Comparison of ENCODE assay signal across 11 mouse cellular contexts in the genomic region with DNA sequence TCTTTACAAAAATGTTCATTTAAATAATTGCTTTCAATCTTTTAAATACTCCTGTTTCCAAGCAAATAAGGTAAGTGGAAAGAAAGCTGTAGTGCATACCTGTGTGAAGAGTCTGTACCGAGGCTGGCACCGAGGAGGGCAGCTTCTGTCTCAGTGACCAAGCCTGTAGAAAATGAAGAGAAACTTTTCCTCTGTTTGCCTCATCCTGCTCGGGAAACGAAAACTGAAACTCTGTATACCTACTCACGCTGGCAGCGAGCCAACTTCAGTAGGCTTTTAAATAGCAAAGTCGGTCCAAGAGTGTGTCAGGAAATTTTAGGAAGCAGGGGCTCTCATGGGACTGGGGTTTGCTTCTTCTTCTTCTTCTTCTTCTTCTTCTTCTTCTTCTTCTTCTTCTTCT. TPM values are rescaled to one million over a fixed set of nuclear protein-coding genes. Genes with fewer than 3 reads are reported as not detected.
A peak's percentile ranks its signal among the peaks of the same experiment; 100 is the strongest.
DNase-seq lines count a peak whose midpoint lies in the region; ATAC-seq and TF ChIP-seq lines count a peak whose summit lies in the region.
"Had no signal": no experiment of that assay in that cellular context is flagged by ENCODE, and none has a peak within 500 bp of the region (broad histone marks: within the 10 kb centered on the region; RNA-seq: fewer than 3 reads in every experiment).

A gene (minus strand): TSS at position 224 of the 400 bp plus-strand sequence.

- no peaks in the 10 kb centered on the region for H3K36me3 ChIP-seq in kidney, postnatal 0 days (ENCODE audit: insufficient read depth, low read length)
- H3K36me3 ChIP-seq in intestine, embryonic 15.5 days = no peaks in the 10 kb centered on the region
- H3K36me3 ChIP-seq: liver, embryonic 15.5 days had no signal

- H3K4me2 ChIP-seq in kidney, postnatal 0 days (ENCODE audit: low read length) = peak within 1 kb of the TSS; percentile 40
- no peak within 1 kb of the TSS for H3K4me2 ChIP-seq in intestine, embryonic 15.5 days (replicated peaks)
- H3K4me2 ChIP-seq: liver, embryonic 15.5 days had no signal

- H3K4me3 ChIP-seq in kidney, postnatal 0 days (replicated peaks; ENCODE audit: low read depth, low read length) = peak within 1 kb of the TSS; percentile 24
- H3K4me3 ChIP-seq in intestine, embryonic 15.5 days (replicated peaks) = no peak within 1 kb of the TSS
- H3K4me3 ChIP-seq: liver, embryonic 15.5 days had no signal

- H3K9me3 ChIP-seq in kidney, postnatal 0 days (replicated peaks; ENCODE audit: low read length) = peaks cover 4% of the 10 kb centered on the region; the same call in 1 of the 2 replicates
- no peaks in the 10 kb centered on the region for H3K9me3 ChIP-seq in intestine, embryonic 15.5 days
- H3K9me3 ChIP-seq: liver, embryonic 15.5 days had no signal

- no peaks in the 10 kb centered on the region for H3K27me3 ChIP-seq in kidney, postnatal 0 days (ENCODE audit: insufficient read depth, low read length)
- H3K27me3 ChIP-seq in intestine, embryonic 15.5 days (replicated peaks) = no peaks in the 10 kb centered on the region
- H3K27me3 ChIP-seq: liver, embryonic 15.5 days had no signal

- H3K27ac ChIP-seq in kidney, postnatal 0 days = no peak within 1 kb of the TSS
- no peak within 1 kb of the TSS for H3K27ac ChIP-seq in intestine, embryonic 15.5 days
- H3K27ac ChIP-seq: liver, embryonic 15.5 days had no signal

- no peak for ATAC-seq in kidney, postnatal 0 days (replicated peaks; ENCODE audit: low FRiP score, low read depth)
- no peak for ATAC-seq in intestine, embryonic 15.5 days

- no peak for TF ChIP-seq CTCF in kidney, postnatal 0 days (IDR thresholded peaks at IDR 0.05; ENCODE audit: low read depth)

- DNase-seq in cerebellum, postnatal 10 days = peak; percentile 9 to 12
- DNase-seq in cerebellum, adult 11 months = no peak
- DNase-seq in right cerebral cortex, postnatal 14 days = peak; percentile 16
- DNase-seq in right cerebral cortex, postnatal 25 days = no peak
- peak; percentile 61 for DNase-seq in kidney, postnatal 0 days (ENCODE audit: low spot score)
- peak; percentile 8 for DNase-seq in skeletal muscle tissue, adult 2 months (ENCODE audit: low read depth, low spot score)
- no peak for DNase-seq in embryo, embryonic 10.5 days (ENCODE audit: low spot score)
- DNase-seq: retina, postnatal 1 day had no signal

- no peaks in the 10 kb centered on the region for H3K4me1 ChIP-seq in kidney, postnatal 0 days (replicated peaks; ENCODE audit: insufficient read depth, low read length)
- no peaks in the 10 kb centered on the region for H3K4me1 ChIP-seq in intestine, embryonic 15.5 days (replicated peaks)
- H3K4me1 ChIP-seq: liver, embryonic 15.5 days had no signal

- no peak within 1 kb of the TSS for H3K9ac ChIP-seq in kidney, postnatal 0 days (ENCODE audit: low read depth, low read length)
- no peak within 1 kb of the TSS for H3K9ac ChIP-seq in intestine, embryonic 15.5 days
- H3K9ac ChIP-seq: liver, embryonic 15.5 days had no signal

- 36% methylated on average over 7 of the region's 7 CpGs for WGBS in kidney, postnatal 0 days
- 45% methylated on average over 7 of the region's 7 CpGs for WGBS in intestine, embryonic 15.5 days

RNA-seq across cellular contexts. Expression of the gene that starts here (rescaled TPM):
- polyA plus RNA-seq in kidney, postnatal 0 days (2015; fragmentation: Nextera tagmentation; extraction: Ambion mirVana) = 8.0 and 10.7 TPM in 2 replicates
- 0.32 and 0.59 TPM in 2 replicates for polyA plus RNA-seq in intestine, embryonic 15.5 days (2015; fragmentation: Nextera tagmentation; extraction: Ambion mirVana)
- polyA plus RNA-seq: C2C12 had no signal

Comparison
In these comparisons a context has a peak if more than half of its experiments do, and no peak if none do; other contexts are left out.
1. DNase-seq: peak in cerebellum, postnatal 10 days (2 of 2), right cerebral cortex, postnatal 14 days (single experiment), kidney, postnatal 0 days (single experiment) and skeletal muscle tissue, adult 2 months (single experiment); none in cerebellum, adult 11 months (single experiment), right cerebral cortex, postnatal 25 days (single experiment) and embryo, embryonic 10.5 days (single experiment).